Mouse (Mus musculus): ENCODE data around the gene Ecd. TPM values are rescaled to one million over a fixed set of nuclear protein-coding genes. Genes with fewer than 3 reads are reported as not detected.

Gene Ecd
- polyA plus RNA-seq, 1 experiment from 2014 or later = 58.6 TPM

DNA sequence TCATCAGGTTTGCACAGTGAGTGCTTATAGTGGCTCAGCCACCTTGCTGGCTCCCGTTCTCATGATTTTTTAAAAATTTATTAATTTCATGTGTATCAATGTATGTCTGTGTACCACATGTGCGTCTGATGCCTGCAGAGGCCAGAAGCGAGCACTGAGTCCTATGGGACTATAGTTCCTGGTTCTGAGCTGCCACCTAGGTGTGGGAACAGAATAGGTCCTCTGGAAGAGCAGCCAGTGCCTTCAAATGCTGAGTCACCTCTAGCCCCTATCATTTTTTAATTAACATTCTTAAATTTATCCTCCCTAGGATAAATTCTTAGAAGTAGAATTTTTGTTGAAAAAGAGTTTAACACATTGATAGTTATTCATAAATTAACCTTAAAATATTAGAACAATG is 50.3 kb downstream of the Ecd start:
- H3K4me3 ChIP-seq (ENCODE audit: low read depth, low read length) = no peak overlapping the region
- H3K4me2 ChIP-seq (ENCODE audit: low read length) = no peak overlapping the region
- no peaks in the 10 kb centered on the region for H3K36me3 ChIP-seq (ENCODE audit: control insufficient read depth, insufficient read depth, low read length)
- H3K9ac ChIP-seq (ENCODE audit: low read length) = no peak overlapping the region
- no peaks in the 10 kb centered on the region for H3K9me3 ChIP-seq (replicated peaks; ENCODE audit: control insufficient read depth, low read length)
- WGBS = 81% methylated on average over 3 of the region's 3 CpGs
- peaks cover 5% of the 10 kb centered on the region; the same call in 1 of the 2 replicates for H3K4me1 ChIP-seq (ENCODE audit: control insufficient read depth, insufficient read depth, low read length)
- ATAC-seq (no peak), DNase-seq (ENCODE audit: low spot score) (no peak)
- H3K27me3 ChIP-seq (replicated peaks; ENCODE audit: control insufficient read depth, insufficient read depth, low read length) = no peaks in the 10 kb centered on the region
- H3K27ac ChIP-seq (ENCODE audit: low read depth, low read length) = no peak overlapping the region

DNA sequence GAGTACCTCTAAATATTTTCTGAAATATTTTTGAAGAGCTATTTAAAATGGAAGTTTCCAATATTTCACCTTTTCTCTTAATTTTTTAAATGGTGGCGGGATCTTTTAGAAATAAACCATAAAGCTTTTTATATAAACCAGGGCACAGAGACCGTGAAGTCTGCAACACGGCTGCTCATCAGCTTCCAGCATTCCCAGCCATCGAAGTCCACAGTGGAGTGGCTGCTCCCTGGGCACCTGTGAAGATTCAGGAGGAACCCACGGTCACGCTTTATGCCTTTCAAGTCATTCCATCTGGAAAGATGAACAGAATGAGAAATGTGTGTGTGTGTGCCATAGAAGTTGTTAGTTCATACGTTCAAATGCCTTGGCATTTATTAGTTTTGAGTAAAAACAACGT is 53.0 kb downstream of the Ecd start:
- Histone ChIP-seq H3K27ac (ENCODE audit: low read depth, low read length) (no peak overlapping the region), H3K4me1 (ENCODE audit: control insufficient read depth, insufficient read depth, low read length) (peaks cover 5% of the 10 kb centered on the region; the same call in 1 of the 2 replicates), H3K27me3 (replicated peaks; ENCODE audit: control insufficient read depth, insufficient read depth, low read length) (no peaks in the 10 kb centered on the region), H3K9ac (ENCODE audit: low read length) (peak overlapping the region; percentile 59), H3K4me3 (ENCODE audit: low read depth, low read length) (peak overlapping the region; percentile 44), H3K4me2 (ENCODE audit: low read length) (peak overlapping the region; percentile 62), H3K9me3 (replicated peaks; ENCODE audit: control insufficient read depth, low read length) (no peaks in the 10 kb centered on the region), H3K36me3 (ENCODE audit: control insufficient read depth, insufficient read depth, low read length) (no peaks in the 10 kb centered on the region)
- no peak for ATAC-seq
- 53% methylated on average over 8 of the region's 8 CpGs for WGBS
- DNase-seq (ENCODE audit: low spot score) = no peak

DNA sequence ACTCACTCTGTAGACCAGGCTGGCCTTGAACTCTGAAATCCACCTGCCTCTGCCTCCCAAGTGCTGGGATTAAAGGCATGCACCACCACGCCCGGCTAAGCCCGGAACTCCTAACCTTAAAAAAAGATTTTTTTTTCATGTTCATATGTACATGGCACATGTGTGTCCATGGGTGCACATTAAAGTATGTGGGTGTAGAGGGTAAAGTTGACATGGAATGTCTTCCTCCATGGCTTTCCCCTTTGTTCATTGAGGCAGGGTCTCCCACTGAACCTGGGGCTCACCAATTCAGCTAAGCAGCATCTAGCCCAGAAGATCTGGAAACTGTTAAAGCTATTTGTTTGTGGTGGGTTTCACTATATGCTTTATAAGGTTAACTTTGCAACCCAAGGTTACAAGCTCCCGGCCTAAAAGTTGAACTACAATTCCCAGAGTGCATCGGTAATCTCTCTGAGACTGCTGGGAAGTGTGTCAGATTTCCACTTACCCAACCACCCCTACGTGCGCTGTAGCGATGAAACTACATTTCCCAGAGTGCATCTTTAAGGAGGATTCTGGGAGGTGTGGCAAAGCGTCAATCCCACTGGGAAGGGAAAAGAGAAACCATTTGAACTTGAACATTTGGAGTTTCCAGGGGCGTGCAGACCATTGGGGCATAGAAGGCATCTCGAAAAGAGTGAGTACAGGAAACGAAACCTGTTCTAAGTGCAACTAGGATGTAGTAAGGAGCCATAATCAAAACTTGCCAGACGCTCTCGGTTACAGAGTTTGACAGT is 53.6 kb downstream of the Ecd start, which contains the start of gene Nudt13:
Gene Nudt13 (plus strand): TSS at position 581 of the 776 bp plus-strand sequence.
- peak within 1 kb of the TSS; percentile 62 for H3K4me2 ChIP-seq (ENCODE audit: low read length)
- peak within 1 kb of the TSS; percentile 59 for H3K9ac ChIP-seq (ENCODE audit: low read length)
- no peak within 1 kb of the TSS for H3K27ac ChIP-seq (ENCODE audit: low read depth, low read length)
- no peaks in the 10 kb centered on the region for H3K36me3 ChIP-seq (ENCODE audit: control insufficient read depth, insufficient read depth, low read length)
- DNase-seq (ENCODE audit: low spot score) (peak; percentile 99), ATAC-seq (peak; percentile 99)
- no peaks in the 10 kb centered on the region for H3K27me3 ChIP-seq (replicated peaks; ENCODE audit: control insufficient read depth, insufficient read depth, low read length)
- H3K4me1 ChIP-seq (ENCODE audit: control insufficient read depth, insufficient read depth, low read length) = peaks cover 5% of the 10 kb centered on the region; the same call in 1 of the 2 replicates
- H3K9me3 ChIP-seq (replicated peaks; ENCODE audit: control insufficient read depth, low read length) = no peaks in the 10 kb centered on the region
- WGBS = 26% methylated on average over 14 of the region's 14 CpGs
- peak within 1 kb of the TSS; percentile 44 for H3K4me3 ChIP-seq (ENCODE audit: low read depth, low read length)

DNA sequence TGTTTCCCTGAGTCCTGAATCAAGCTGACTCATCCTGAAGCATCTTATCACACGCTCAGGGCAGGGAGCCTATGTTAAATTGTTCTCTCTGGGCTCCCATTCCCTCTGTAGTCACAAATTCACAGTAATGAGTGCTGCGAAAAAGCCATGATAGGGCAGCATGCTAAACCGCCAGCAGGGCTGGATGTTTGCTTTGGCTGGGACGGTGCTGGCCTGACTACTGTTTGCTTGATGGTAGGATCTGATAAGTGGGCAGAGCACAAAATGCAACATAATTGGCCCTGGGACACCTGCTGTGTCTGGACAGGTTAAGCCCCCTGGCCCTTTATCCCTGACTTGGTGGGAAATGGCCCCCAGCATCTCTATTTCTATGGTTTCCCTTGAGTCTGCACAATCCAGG is 56.5 kb downstream of the Ecd start:
- Histone ChIP-seq H3K36me3 (ENCODE audit: control insufficient read depth, insufficient read depth, low read length) (no peaks in the 10 kb centered on the region), H3K4me2 (ENCODE audit: low read length) (no peak overlapping the region), H3K27me3 (replicated peaks; ENCODE audit: control insufficient read depth, insufficient read depth, low read length) (no peaks in the 10 kb centered on the region), H3K4me3 (ENCODE audit: low read depth, low read length) (no peak overlapping the region), H3K4me1 (ENCODE audit: control insufficient read depth, insufficient read depth, low read length) (peaks cover 5% of the 10 kb centered on the region; the same call in 1 of the 2 replicates), H3K9me3 (replicated peaks; ENCODE audit: control insufficient read depth, low read length) (no peaks in the 10 kb centered on the region), H3K9ac (ENCODE audit: low read length) (no peak overlapping the region), H3K27ac (ENCODE audit: low read depth, low read length) (no peak overlapping the region)
- no peak for ATAC-seq
- 21% methylated on average over 4 of the region's 4 CpGs for WGBS
- no peak for DNase-seq (ENCODE audit: low spot score)

Other genes with a start within 250 kb of the Ecd start
- 18.4 and 19.3 TPM in 2 replicates for gene Saysd1, start 209.6 kb downstream of the Ecd start, polyA plus RNA-seq (2014; fragmentation: Nextera tagmentation; extraction: Ambion mirVana)
- 2.5 and 3.1 TPM in 2 replicates for gene Kcnk5, start 166.3 kb downstream of the Ecd start, polyA plus RNA-seq (2014; fragmentation: Nextera tagmentation; extraction: Ambion mirVana)
- gene Kcnk16, start 78.9 kb downstream of the Ecd start, polyA plus RNA-seq (2014; fragmentation: Nextera tagmentation; extraction: Ambion mirVana) = not detected in 2 replicates
- 11.1 and 14.7 TPM in 2 replicates for gene Nudt13, start 53.4 kb downstream of the Ecd start, polyA plus RNA-seq (2014; fragmentation: Nextera tagmentation; extraction: Ambion mirVana)
- gene Fam149b, start within 50 bp of the Ecd start, polyA plus RNA-seq (2014; fragmentation: Nextera tagmentation; extraction: Ambion mirVana) = 37.0 and 40.8 TPM in 2 replicates
- 140 and 165 TPM in 2 replicates for gene Dnajc9, start 40.8 kb upstream of the Ecd start, polyA plus RNA-seq (2014; fragmentation: Nextera tagmentation; extraction: Ambion mirVana)
- 68.4 and 72.3 TPM in 2 replicates for gene Mrps16, start 45.5 kb upstream of the Ecd start, polyA plus RNA-seq (2014; fragmentation: Nextera tagmentation; extraction: Ambion mirVana)
- gene Cfap70, start 104.1 kb upstream of the Ecd start, polyA plus RNA-seq (2014; fragmentation: Nextera tagmentation; extraction: Ambion mirVana) = 0.98 and 2.7 TPM in 2 replicates
- 12.3 and 14.8 TPM in 2 replicates for gene Anxa7, start 132.0 kb upstream of the Ecd start, polyA plus RNA-seq (2014; fragmentation: Nextera tagmentation; extraction: Ambion mirVana)
- gene Mss51, start 148.8 kb upstream of the Ecd start, polyA plus RNA-seq (2014; fragmentation: Nextera tagmentation; extraction: Ambion mirVana) = 0.20 and 0.30 TPM in 2 replicates
- 83.5 and 90.2 TPM in 2 replicates for gene Ppp3cb, start 198.5 kb upstream of the Ecd start, polyA plus RNA-seq (2014; fragmentation: Nextera tagmentation; extraction: Ambion mirVana)